Mouse (Mus musculus) stomach, embryonic 14.5 days (tissue): ENCODE measurements at regions not wholly inside any gene's neighbourhood (a gene's known extent, or its start where the extent isn't known, plus 50 kb on each side); places are given as distances from the start of the nearest gene placed in this dataset.

Source experiments
- ATAC-seq: fragments of 200-750 bp; cut with Nextera tagmentation; 2 replicates; pipeline ENCODE4 v1.8.0; 2017; ENCODE audit warnings: low read depth, moderate TSS enrichment; ENCODE audit not compliant: insufficient number of reproducible peaks, insufficient read depth, low FRiP score
- H3K27ac ChIP-seq: fragments of 300-500 bp; sonication (generic); 2 replicates; pipeline ENCODE4 v1.5.1; 2014; ENCODE audit warnings: mild to moderate bottlenecking, low read length, moderate library complexity, mixed read lengths
- H3K27me3 ChIP-seq: fragments of 300-500 bp; sonication (generic); 2 replicates; pipeline ENCODE4 v1.6.1; 2014; ENCODE audit warnings: low read length, control low read depth, mixed read lengths; ENCODE audit not compliant: control insufficient read depth, insufficient read depth
- H3K36me3 ChIP-seq: fragments of 300-500 bp; sonication (generic); 2 replicates; pipeline ENCODE4 v1.6.1; 2014; ENCODE audit warnings: mild to moderate bottlenecking, control low read depth, low read length, moderate library complexity, mixed read lengths; ENCODE audit not compliant: control insufficient read depth, insufficient read depth
- H3K4me1 ChIP-seq: fragments of 300-500 bp; sonication (generic); 2 replicates; pipeline ENCODE4 v1.6.1; 2014; ENCODE audit warnings: low read length, control low read depth, mixed read lengths; ENCODE audit not compliant: control insufficient read depth, insufficient read depth
- H3K4me2 ChIP-seq: fragments of 300-500 bp; sonication (generic); replicated peaks from 2 replicates; pipeline ENCODE4 v1.6.1; 2014; ENCODE audit warnings: low read depth, low read length, control low read depth
- H3K4me3 ChIP-seq: fragments of 300-500 bp; sonication (generic); 2 replicates; pipeline ENCODE4 v1.5.1; 2014; ENCODE audit warnings: low read depth, low read length, control low read depth
- H3K9ac ChIP-seq: fragments of 300-500 bp; sonication (generic); replicated peaks from 2 replicates; pipeline ENCODE4 v1.6.1; 2014; ENCODE audit warnings: low read depth, mild to moderate bottlenecking, control low read depth, low read length, moderate library complexity, mixed read lengths
- H3K9me3 ChIP-seq: fragments of 300-500 bp; sonication (generic); 2 replicates; pipeline ENCODE4 v1.6.1; 2016; ENCODE audit warnings: low read depth, low read length, control low read depth; ENCODE audit not compliant: control insufficient read depth
- WGBS: fragments of 180-500 bp; shearing (Covaris S2); extraction: QIAGEN DNeasy Blood & Tissue Kit; methylation state at CpG from one replicate; pipeline ENCODE4 v1.1.7; 2014; 5-methylcytosine and 5-hydroxymethylcytosine counted together

GRCm38 (mm10) chr1:151128955-151129354 lies 53.4 kb upstream of the Gm47985 start:
- no peak for ATAC-seq
- Histone ChIP-seq H3K9ac (no peak overlapping the region), H3K27me3 (no peaks in the 10 kb centered on the region), H3K4me2 (no peak overlapping the region), H3K27ac (no peak overlapping the region), H3K36me3 (no peaks in the 10 kb centered on the region), H3K4me1 (no peaks in the 10 kb centered on the region), H3K4me3 (no peak overlapping the region), H3K9me3 (no peaks in the 10 kb centered on the region)

GRCm38 (mm10) chr1:151130036-151130435 lies 52.3 kb upstream of the Gm47985 start:
- WGBS: 47% methylated on average over 6 of the region's 6 CpGs
- Histone ChIP-seq H3K36me3 (no peaks in the 10 kb centered on the region), H3K4me1 (no peaks in the 10 kb centered on the region), H3K9me3 (no peaks in the 10 kb centered on the region), H3K27ac (no peak overlapping the region), H3K9ac (no peak overlapping the region), H3K4me3 (no peak overlapping the region), H3K27me3 (no peaks in the 10 kb centered on the region), H3K4me2 (no peak overlapping the region)
- no peak for ATAC-seq

- H3K4me1 ChIP-seq: no peaks in the 10 kb centered on the region
- no peak overlapping the region for H3K4me3 ChIP-seq
- H3K9ac ChIP-seq: no peak overlapping the region
- no peak overlapping the region for H3K4me2 ChIP-seq
- 75% methylated on average over 5 of the region's 5 CpGs for WGBS
- ATAC-seq: no peak
- no peak overlapping the region for H3K27ac ChIP-seq
- H3K27me3 ChIP-seq: no peaks in the 10 kb centered on the region
- no peaks in the 10 kb centered on the region for H3K9me3 ChIP-seq
- no peaks in the 10 kb centered on the region for H3K36me3 ChIP-seq
Measured at GRCm38 (mm10) chr1:151130845-151131626, 51.3 kb upstream of the Gm47985 start.

DNA sequence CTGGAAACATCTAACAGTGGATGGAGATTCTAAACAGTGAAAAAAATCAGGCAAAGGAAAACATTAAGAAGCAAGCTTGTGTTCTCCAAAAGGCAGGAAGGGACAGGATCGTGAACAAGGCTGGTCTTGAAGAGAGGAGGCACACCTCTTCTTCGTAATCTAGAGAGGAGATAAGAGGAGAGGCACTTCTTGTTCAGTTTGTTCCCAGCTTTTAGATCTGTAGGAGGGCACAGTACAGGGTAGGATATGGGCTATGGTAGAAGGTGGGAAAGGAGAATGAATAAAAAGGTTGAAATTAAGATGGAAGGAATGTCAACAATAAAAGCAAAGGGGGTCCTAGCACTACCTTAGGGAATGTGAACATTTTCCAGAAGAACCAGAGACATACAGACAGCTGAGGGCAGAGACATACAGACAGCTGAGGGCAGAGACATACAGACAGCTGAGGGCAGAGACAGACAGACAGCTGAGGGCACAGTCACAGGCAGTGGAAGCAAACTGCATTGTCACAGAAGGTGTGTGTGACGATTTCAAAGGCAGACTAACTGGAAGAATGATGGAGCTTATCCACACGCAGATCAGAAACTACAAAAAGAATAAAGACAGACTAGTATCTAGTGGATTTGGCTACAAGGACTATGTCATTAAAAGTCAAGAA lies 50.6 kb upstream of the Gm47985 start:
- ATAC-seq: no peak
- Histone ChIP-seq H3K4me2 (no peak overlapping the region), H3K36me3 (no peaks in the 10 kb centered on the region), H3K4me3 (no peak overlapping the region), H3K9ac (no peak overlapping the region), H3K27me3 (no peaks in the 10 kb centered on the region), H3K27ac (no peak overlapping the region), H3K9me3 (no peaks in the 10 kb centered on the region), H3K4me1 (no peaks in the 10 kb centered on the region)
- WGBS: 67% methylated on average over 4 of the region's 4 CpGs
